22 mouse cellular contexts compared by ENCODE assay signal in genomic region chr4:150717866-150718265, GRCm38 (mm10).
DNase-seq lines count a peak whose midpoint lies in the region; ATAC-seq and TF ChIP-seq lines count a peak whose summit lies in the region.
"Had no signal": no experiment of that assay in that cellular context is flagged by ENCODE, and none has a peak within 500 bp of the region (broad histone marks: within the 10 kb centered on the region; RNA-seq: fewer than 3 reads in every experiment).

No protein-coding gene starts in this region.

- no peaks in the 10 kb centered on the region for H3K9me3 ChIP-seq in forebrain, embryonic 10.5 days
- no peaks in the 10 kb centered on the region for H3K9me3 ChIP-seq in forebrain, embryonic 12.5 days
- H3K9me3 ChIP-seq in embryonic facial prominence, embryonic 12.5 days, result no peaks in the 10 kb centered on the region
- H3K9me3 ChIP-seq: liver, embryonic 12.5 days; midbrain, embryonic 12.5 days; stomach, embryonic 15.5 days had no signal

- no peak overlapping the region for H3K9ac ChIP-seq in forebrain, embryonic 12.5 days
- 0 out of 2 replicates have a peak overlapping the region, but pooled peaks have one; percentile 19 for H3K9ac ChIP-seq in embryonic facial prominence, embryonic 12.5 days
- H3K9ac ChIP-seq: liver, embryonic 12.5 days; midbrain, embryonic 12.5 days; stomach, embryonic 15.5 days had no signal

- no peak overlapping the region for H3K4me2 ChIP-seq in forebrain, embryonic 12.5 days
- no peak overlapping the region for H3K4me2 ChIP-seq in embryonic facial prominence, embryonic 12.5 days (replicated peaks)
- H3K4me2 ChIP-seq: liver, embryonic 12.5 days; midbrain, embryonic 12.5 days; stomach, embryonic 15.5 days had no signal

- no peak overlapping the region for H3K4me3 ChIP-seq in forebrain, embryonic 10.5 days
- H3K4me3 ChIP-seq in forebrain, embryonic 12.5 days (replicated peaks), result no peak overlapping the region
- no peak overlapping the region for H3K4me3 ChIP-seq in layer of hippocampus, adult 2 months
- H3K4me3 ChIP-seq in embryonic facial prominence, embryonic 12.5 days, result no peak overlapping the region
- H3K4me3 ChIP-seq: liver, embryonic 12.5 days; midbrain, embryonic 12.5 days; myocyte; stomach, embryonic 15.5 days had no signal

- H3K27me3 ChIP-seq in forebrain, embryonic 10.5 days (ENCODE audit: poor library complexity, severe bottlenecking), result no peaks in the 10 kb centered on the region; the same call in 1 of the 2 replicates
- no peaks in the 10 kb centered on the region; the same call in 1 of the 2 replicates for H3K27me3 ChIP-seq in forebrain, embryonic 12.5 days
- H3K27me3 ChIP-seq in embryonic facial prominence, embryonic 12.5 days, result no peaks in the 10 kb centered on the region
- H3K27me3 ChIP-seq: liver, embryonic 12.5 days; stomach, embryonic 15.5 days had no signal

- ATAC-seq in forebrain, embryonic 12.5 days (ENCODE audit: low FRiP score), result no peak
- ATAC-seq in embryonic facial prominence, embryonic 12.5 days (ENCODE audit: insufficient number of reproducible peaks, insufficient read depth, low FRiP score, low TSS enrichment), result no peak
- ATAC-seq in cerebellum, adult (ENCODE audit: insufficient number of reproducible peaks, low FRiP score, low TSS enrichment), result no peak
- ATAC-seq: activated CD4-positive, CD25-positive, alpha-beta regulatory T cell, adult 4 months; intestine, embryonic 16.5 days; liver, embryonic 12.5 days had no signal

- TF ChIP-seq CTCF in layer of hippocampus, adult 2 months (conservative IDR thresholded peaks at IDR 0.05), result 0 out of 2 replicates have a peak, but pooled peaks have one; percentile 6

- DNase-seq in forebrain, embryonic 10.5 days (ENCODE audit: extremely low spot score, low spot score), result no peak
- no peak for DNase-seq in layer of hippocampus, adult 2 months (ENCODE audit: low spot score in 2 of 2)
- no peak for DNase-seq in layer of hippocampus, adult 9-11 months
- DNase-seq in kidney, postnatal 10 days, result peak; percentile 26
- no peak for DNase-seq in left cerebral cortex, adult 9 months (ENCODE audit: low spot score in 2 of 2)
- DNase-seq: adrenal gland, postnatal 10 days; cerebellum, adult 11 months; cerebellum, postnatal 14 days; gastrocnemius, postnatal 10 days; heart, adult 11 months; lung, adult 2 months; lung, postnatal 4 days; right cerebral cortex, postnatal 14 days had no signal

- H3K4me1 ChIP-seq in forebrain, embryonic 10.5 days, result peaks cover 35% of the 10 kb centered on the region
- H3K4me1 ChIP-seq in forebrain, embryonic 12.5 days, result peaks cover 21% of the 10 kb centered on the region
- peaks cover 9% of the 10 kb centered on the region; the same call in 1 of the 2 replicates for H3K4me1 ChIP-seq in embryonic facial prominence, embryonic 12.5 days
- H3K4me1 ChIP-seq: stomach, embryonic 15.5 days had no signal

- peak overlapping the region; percentile 35; the same call in 1 of the 2 replicates for H3K27ac ChIP-seq in forebrain, embryonic 10.5 days
- no peak overlapping the region for H3K27ac ChIP-seq in forebrain, embryonic 12.5 days
- peak overlapping the region; percentile 57 for H3K27ac ChIP-seq in layer of hippocampus, adult 2 months
- H3K27ac ChIP-seq in embryonic facial prominence, embryonic 12.5 days, result no peak overlapping the region
- H3K27ac ChIP-seq: liver, embryonic 12.5 days; midbrain, embryonic 12.5 days; stomach, embryonic 15.5 days had no signal

- no peaks in the 10 kb centered on the region for H3K36me3 ChIP-seq in forebrain, embryonic 10.5 days (replicated peaks)
- no peaks in the 10 kb centered on the region for H3K36me3 ChIP-seq in forebrain, embryonic 12.5 days (replicated peaks)
- no peaks in the 10 kb centered on the region for H3K36me3 ChIP-seq in embryonic facial prominence, embryonic 12.5 days
- H3K36me3 ChIP-seq: liver, embryonic 12.5 days; midbrain, embryonic 12.5 days; stomach, embryonic 15.5 days had no signal

- 79% methylated on average over 7 of the region's 7 CpGs for WGBS in forebrain, embryonic 10.5 days
- 83% methylated on average over 7 of the region's 7 CpGs for WGBS in forebrain, embryonic 12.5 days
- WGBS in embryonic facial prominence, embryonic 12.5 days, result 67% methylated on average over 7 of the region's 7 CpGs

Comparison
In these comparisons a context has a peak if more than half of its experiments do, and no peak if none do; other contexts are left out.
1. H3K27ac ChIP-seq: peak in forebrain, embryonic 10.5 days (single experiment) and layer of hippocampus, adult 2 months (single experiment); none in forebrain, embryonic 12.5 days (single experiment) and embryonic facial prominence, embryonic 12.5 days (single experiment).